In the genomic region with DNA sequence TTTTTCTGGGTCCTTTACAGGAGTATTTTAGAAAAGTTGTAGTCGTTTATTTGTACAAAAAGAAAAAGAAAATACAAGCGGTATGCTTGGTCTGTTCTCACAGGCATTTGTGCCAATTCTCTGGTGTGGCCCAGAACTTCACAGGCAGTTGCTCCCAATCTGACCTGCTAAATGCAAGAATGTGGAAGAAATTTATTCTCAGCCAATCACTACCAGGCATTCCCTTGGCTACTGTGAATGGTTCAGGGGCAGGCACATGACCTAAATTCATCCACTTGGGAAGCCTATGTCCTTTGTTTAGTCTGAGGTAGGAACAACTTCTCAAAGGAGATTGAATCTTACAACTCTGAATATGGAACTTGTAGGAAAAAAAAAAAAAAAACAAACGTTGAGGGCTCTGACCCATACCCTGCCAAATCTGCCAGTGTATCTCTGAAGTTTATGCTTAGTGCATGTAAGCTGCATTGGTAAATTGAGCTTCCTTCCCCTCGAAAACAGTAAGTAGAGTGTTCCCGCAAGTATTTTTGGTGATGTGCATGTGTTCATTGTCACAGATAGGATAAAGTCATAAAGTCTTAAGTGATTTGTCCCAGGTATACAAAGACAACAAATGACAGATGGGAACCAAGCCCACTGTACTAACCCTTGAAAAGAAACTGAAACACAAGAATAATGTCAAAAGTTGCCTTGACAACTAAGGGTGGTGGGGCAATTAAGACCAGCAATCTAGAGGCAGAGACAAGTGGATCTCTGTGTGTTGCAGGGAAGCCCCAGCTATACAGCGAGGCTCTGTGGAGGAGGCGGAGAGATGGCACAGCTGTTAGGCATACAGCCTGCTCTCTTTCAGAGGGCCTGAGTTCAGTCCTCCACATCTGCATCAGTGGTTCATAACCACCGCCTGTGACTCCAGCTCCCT, we compare ENCODE assay signal across 10 mouse cellular contexts. TPM values are rescaled to one million over a fixed set of nuclear protein-coding genes. Genes with fewer than 3 reads are reported as not detected.
DNase-seq lines count a peak whose midpoint lies in the region; ATAC-seq and TF ChIP-seq lines count a peak whose summit lies in the region.
"Had no signal": no experiment of that assay in that cellular context is flagged by ENCODE, and none has a peak within 500 bp of the region (broad histone marks: within the 10 kb centered on the region; RNA-seq: fewer than 3 reads in every experiment).

No protein-coding gene starts in this region.

- no peak for ATAC-seq in midbrain, embryonic 14.5 days (ENCODE audit: low FRiP score, low TSS enrichment)
- ATAC-seq in midbrain, embryonic 16.5 days, result no peak
- ATAC-seq in hindbrain, postnatal 0 days, result no peak

- H3K4me1 ChIP-seq in midbrain, embryonic 14.5 days (ENCODE audit: control insufficient read depth, insufficient read depth, low read length), result peaks cover 6% of the 10 kb centered on the region; the same call in 1 of the 2 replicates
- H3K4me1 ChIP-seq in midbrain, embryonic 16.5 days (ENCODE audit: control insufficient read depth, insufficient read depth, low read length), result peaks cover 12% of the 10 kb centered on the region
- H3K4me1 ChIP-seq in hindbrain, postnatal 0 days (ENCODE audit: insufficient read depth, low read length), result no peaks in the 10 kb centered on the region

- DNase-seq in midbrain, embryonic 14.5 days, result peak; percentile 22
- DNase-seq in embryo, embryonic 11 days, result peak; percentile 73
- peak; percentile 43 for DNase-seq in hindbrain, postnatal 0 days (ENCODE audit: low spot score)
- DNase-seq in layer of hippocampus, postnatal 14 days (ENCODE audit: low spot score in 2 of 2), result no peak
- no peak for DNase-seq in adrenal gland, adult 18-20 months (ENCODE audit: low spot score in 2 of 2)
- DNase-seq in lung, postnatal 4 days, result no peak
- DNase-seq: heart, postnatal 4 days; thymus, postnatal 25 days had no signal

- no peak overlapping the region for H3K4me3 ChIP-seq in midbrain, embryonic 14.5 days (replicated peaks; ENCODE audit: low read depth, low read length)
- H3K4me3 ChIP-seq in midbrain, embryonic 16.5 days (ENCODE audit: low read depth, low read length), result no peak overlapping the region
- H3K4me3 ChIP-seq in hindbrain, postnatal 0 days (ENCODE audit: low read length), result no peak overlapping the region

- WGBS in midbrain, embryonic 14.5 days, result 45% methylated on average over 7 of the region's 8 CpGs
- WGBS in midbrain, embryonic 16.5 days, result 38% methylated on average over 7 of the region's 8 CpGs
- 41% methylated on average over 7 of the region's 8 CpGs for WGBS in hindbrain, postnatal 0 days

- H3K9ac ChIP-seq in midbrain, embryonic 14.5 days (replicated peaks; ENCODE audit: low read length), result no peak overlapping the region
- H3K9ac ChIP-seq in midbrain, embryonic 16.5 days (ENCODE audit: low read depth, low read length), result no peak overlapping the region
- H3K9ac ChIP-seq in hindbrain, postnatal 0 days (replicated peaks; ENCODE audit: low read length), result no peak overlapping the region
- H3K9ac ChIP-seq: liver, embryonic 14.5 days had no signal

- TF ChIP-seq CTCF in hindbrain, postnatal 0 days (IDR thresholded peaks at IDR 0.05; ENCODE audit: low read depth), result no peak

- H3K27me3 ChIP-seq in midbrain, embryonic 14.5 days (ENCODE audit: control insufficient read depth, insufficient read depth, low read length), result no peaks in the 10 kb centered on the region
- no peaks in the 10 kb centered on the region for H3K27me3 ChIP-seq in midbrain, embryonic 16.5 days (ENCODE audit: control insufficient read depth, insufficient read depth, low read depth, low read length)
- no peaks in the 10 kb centered on the region for H3K27me3 ChIP-seq in hindbrain, postnatal 0 days (ENCODE audit: insufficient read depth, low read length)

- H3K36me3 ChIP-seq in midbrain, embryonic 14.5 days (ENCODE audit: control insufficient read depth, insufficient read depth, low read length), result peaks cover 1% of the 10 kb centered on the region; the same call in 1 of the 2 replicates
- no peaks in the 10 kb centered on the region for H3K36me3 ChIP-seq in midbrain, embryonic 16.5 days (ENCODE audit: control insufficient read depth, insufficient read depth, low read length)
- no peaks in the 10 kb centered on the region for H3K36me3 ChIP-seq in hindbrain, postnatal 0 days (ENCODE audit: insufficient read depth, low read length)

- H3K4me2 ChIP-seq in midbrain, embryonic 14.5 days (ENCODE audit: low read length), result no peak overlapping the region
- H3K4me2 ChIP-seq in midbrain, embryonic 16.5 days (ENCODE audit: low read length), result no peak overlapping the region
- H3K4me2 ChIP-seq in hindbrain, postnatal 0 days (ENCODE audit: low read depth, low read length), result no peak overlapping the region

- no peak overlapping the region for H3K27ac ChIP-seq in midbrain, embryonic 14.5 days (replicated peaks; ENCODE audit: low read depth, low read length)
- no peak overlapping the region for H3K27ac ChIP-seq in midbrain, embryonic 16.5 days (ENCODE audit: low read length)
- H3K27ac ChIP-seq in hindbrain, postnatal 0 days, result no peak overlapping the region
- H3K27ac ChIP-seq: liver, embryonic 14.5 days had no signal

- no peaks in the 10 kb centered on the region for H3K9me3 ChIP-seq in midbrain, embryonic 14.5 days (ENCODE audit: control insufficient read depth, low read length)
- H3K9me3 ChIP-seq in midbrain, embryonic 16.5 days (replicated peaks; ENCODE audit: control insufficient read depth, low read length, poor library complexity, severe bottlenecking), result no peaks in the 10 kb centered on the region
- H3K9me3 ChIP-seq in hindbrain, postnatal 0 days (ENCODE audit: low read length), result no peaks in the 10 kb centered on the region

RNA-seq across cellular contexts. Expression of gene Kpna2, which starts 2.7 kb away (rescaled TPM):
- polyA plus RNA-seq in midbrain, embryonic 14.5 days (2014; fragmentation: Nextera tagmentation; extraction: Ambion mirVana), result 127 and 206 TPM in 2 replicates
- polyA plus RNA-seq in midbrain, embryonic 16.5 days (2015; fragmentation: Nextera tagmentation; extraction: Ambion mirVana), result 137 and 153 TPM in 2 replicates
- total RNA-seq in hindbrain, postnatal 0 days (2014; rRNA removed), result 85.8 and 94.4 TPM in 2 replicates
- 106 and 111 TPM in 2 replicates for polyA plus RNA-seq in hindbrain, postnatal 0 days (2015; fragmentation: Nextera tagmentation; extraction: Ambion mirVana)
- total RNA-seq in layer of hippocampus, postnatal 14 days (2021), result 10 to 100 TPM; 27.9 to 28.7 TPM
- 10 to 100 TPM; 16.7 to 36.4 TPM for total RNA-seq in adrenal gland, adult 18-20 months (2021)

RNA-seq across cellular contexts. Expression of gene 1810010H24Rik, which starts 23.5 kb away (rescaled TPM):
- polyA plus RNA-seq in midbrain, embryonic 14.5 days (2014; fragmentation: Nextera tagmentation; extraction: Ambion mirVana), result 9.6 and 11.1 TPM in 2 replicates
- polyA plus RNA-seq in midbrain, embryonic 16.5 days (2015; fragmentation: Nextera tagmentation; extraction: Ambion mirVana), result 5.8 and 6.8 TPM in 2 replicates
- 6.8 and 9.7 TPM in 2 replicates for total RNA-seq in hindbrain, postnatal 0 days (2014; rRNA removed)
- 10.6 and 12.0 TPM in 2 replicates for polyA plus RNA-seq in hindbrain, postnatal 0 days (2015; fragmentation: Nextera tagmentation; extraction: Ambion mirVana)
- total RNA-seq in layer of hippocampus, postnatal 14 days (2021), result 1 to 10 TPM; 4.2 to 5.2 TPM
- total RNA-seq in adrenal gland, adult 18-20 months (2021), result 1 to 10 TPM; 1.2 to 3.2 TPM

Comparison
In these comparisons a context has a peak if more than half of its experiments do, and no peak if none do; other contexts are left out.
1. DNase-seq: peak in midbrain, embryonic 14.5 days (single experiment), embryo, embryonic 11 days (single experiment) and hindbrain, postnatal 0 days (single experiment); none in layer of hippocampus, postnatal 14 days (0 of 2), adrenal gland, adult 18-20 months (0 of 2) and lung, postnatal 4 days (0 of 2).